Mouse (Mus musculus) kidney, postnatal 14 days (tissue): ENCODE measurements around the gene Spon1.
A peak's percentile ranks its signal among the peaks of the same experiment; 100 is the strongest.

Experiments used
- DNase-seq: peaks from one replicate; pipeline ENCODE4 v3.0.0; 2022; ENCODE audit warnings: mixed read lengths

The Spon1 gene

DNA sequence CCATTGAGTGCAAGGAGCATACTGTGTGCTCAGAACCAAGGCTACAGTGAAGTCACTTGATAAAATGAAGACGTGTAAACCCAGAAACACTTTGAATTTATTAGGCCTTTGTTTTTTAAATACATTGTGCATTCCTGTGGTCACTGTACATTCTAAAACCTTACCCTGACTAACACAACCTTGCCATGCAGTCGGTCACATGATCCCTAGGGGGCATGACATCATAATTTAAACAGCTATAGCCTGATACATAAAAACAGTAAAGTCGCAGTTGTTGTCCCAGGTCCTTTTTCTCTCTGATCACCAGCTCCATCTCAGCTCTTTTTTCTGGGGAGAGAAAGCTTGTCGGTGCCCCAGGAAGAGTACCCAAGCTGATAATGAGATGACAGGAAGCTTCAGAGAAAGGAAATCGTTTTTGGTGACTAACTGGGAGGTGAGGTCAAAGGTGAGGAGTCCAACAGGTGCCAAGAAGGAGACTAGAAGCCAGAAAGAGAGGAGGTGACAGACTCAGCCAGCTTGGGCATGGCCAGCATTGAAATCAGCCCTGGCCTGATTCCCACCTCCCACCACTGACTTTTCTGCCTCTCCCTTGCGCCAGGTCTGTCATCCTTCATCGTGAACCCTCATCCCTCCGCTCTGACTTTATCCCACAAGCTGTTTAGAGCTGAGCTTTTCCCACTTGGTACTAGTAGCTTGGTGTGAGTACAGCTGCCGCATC is 246.1 kb downstream of the Spon1 start:
- DNase-seq, result no peak

- DNase-seq, result no peak
Measured at GRCm38 (mm10) chr7:114016001-114016949, 250.5 kb downstream of the Spon1 start.

DNA sequence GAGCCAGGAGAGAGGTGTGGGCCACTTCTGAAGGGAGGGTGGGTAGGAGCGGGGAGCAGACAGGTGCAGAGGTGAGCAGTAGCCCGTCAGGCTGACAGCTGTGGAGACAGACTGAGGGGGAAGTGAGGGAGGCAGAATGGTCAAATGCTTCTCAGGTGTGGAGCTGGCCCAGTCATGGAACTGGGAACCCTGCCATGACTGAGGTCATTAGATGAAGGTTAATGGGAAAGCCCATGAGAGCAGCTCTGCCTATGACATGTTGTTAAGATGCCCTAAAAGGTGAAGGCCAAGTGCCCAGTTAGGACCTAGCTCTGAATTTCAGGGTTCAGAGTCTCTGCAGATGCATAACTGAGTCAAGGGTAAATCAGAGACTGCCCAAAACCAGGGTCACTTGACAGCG is 253.1 kb downstream of the Spon1 start:
- peak; percentile 74 for DNase-seq

GRCm38 (mm10) chr7:114020057-114020703 is 254.4 kb downstream of the Spon1 start:
- DNase-seq, result peak; percentile 38

GRCm38 (mm10) chr7:114020704-114021093 is 254.9 kb downstream of the Spon1 start:
- DNase-seq, result peak; percentile 85

DNA sequence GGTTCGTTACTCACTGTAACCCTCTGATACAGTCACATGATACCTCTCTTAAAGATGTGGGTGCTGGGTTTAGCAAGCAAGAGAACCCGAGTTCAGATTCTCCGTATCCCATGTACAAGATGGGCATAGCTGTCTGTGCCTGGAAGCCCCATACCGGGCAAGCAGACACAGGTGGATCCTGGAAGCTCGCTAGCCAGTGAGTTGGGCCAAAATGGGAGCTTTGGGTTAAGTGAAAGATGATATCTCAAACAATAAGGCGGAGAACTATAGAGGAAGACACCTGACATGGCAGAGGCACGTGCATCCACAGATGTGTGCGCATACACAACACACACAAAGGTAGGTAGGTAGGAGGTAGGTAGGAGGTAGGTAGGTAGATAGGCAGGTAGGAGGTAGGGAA is 261.1 kb downstream of the Spon1 start:
- no peak for DNase-seq

- DNase-seq, result no peak
Measured at GRCm38 (mm10) chr7:114027406-114027805, 261.6 kb downstream of the Spon1 start.

GRCm38 (mm10) chr7:114028828-114029227 is 263.0 kb downstream of the Spon1 start:
- no peak for DNase-seq

DNA sequence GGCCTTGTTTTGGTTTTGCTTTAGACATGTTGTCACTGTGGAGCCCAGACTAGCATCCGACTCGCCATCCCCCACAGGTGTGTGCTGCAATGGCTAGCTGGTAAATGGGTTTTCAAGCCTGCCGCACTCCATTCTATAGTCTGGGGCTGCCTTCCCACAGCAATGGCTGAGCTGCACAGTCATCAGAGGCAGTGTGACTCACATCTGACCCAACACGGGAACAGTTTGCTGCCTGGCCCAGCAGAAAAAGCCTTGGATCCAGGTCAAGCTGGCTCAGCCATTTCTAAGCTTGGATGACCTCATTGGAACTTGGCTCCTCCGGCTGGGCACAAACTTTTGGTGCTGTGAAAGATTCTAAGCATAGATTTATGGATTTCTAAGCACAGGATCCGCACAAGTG is 263.8 kb downstream of the Spon1 start:
- DNase-seq, result peak; percentile 58

- no peak for DNase-seq
Measured at GRCm38 (mm10) chr7:114037237-114037636, 271.4 kb downstream of the Spon1 start.

DNA sequence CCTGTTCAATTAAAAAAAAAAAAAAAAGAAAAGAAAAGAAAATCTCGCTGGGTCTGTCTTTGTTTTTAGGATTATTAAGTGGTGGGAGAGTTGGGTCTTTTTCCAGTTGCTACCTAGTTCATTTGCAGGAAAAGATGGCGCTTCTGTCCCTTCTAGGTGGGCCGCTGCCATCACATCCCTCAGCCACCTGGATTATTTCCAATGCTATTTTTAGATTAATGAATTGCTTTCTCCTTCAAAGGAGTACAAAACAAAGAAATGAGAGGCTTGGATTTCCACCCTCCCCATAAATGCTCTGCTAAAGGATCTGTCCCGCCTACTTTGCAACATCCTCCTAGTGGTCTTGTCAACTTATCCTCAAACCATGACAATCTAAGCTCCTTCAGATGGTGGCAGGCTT is 275.6 kb downstream of the Spon1 start:
- no peak for DNase-seq

GRCm38 (mm10) chr7:114042973-114043928 is 277.5 kb downstream of the Spon1 start:
- DNase-seq, result peak; percentile 19

- no peak for DNase-seq
Measured at GRCm38 (mm10) chr7:114043929-114044549, 278.2 kb downstream of the Spon1 start.

- DNase-seq, result no peak
Measured at GRCm38 (mm10) chr7:114045814-114046213, 280.0 kb downstream of the Spon1 start.

- no peak for DNase-seq
Measured at GRCm38 (mm10) chr7:114053720-114054119, 287.9 kb downstream of the Spon1 start.

- no peak for DNase-seq
Measured at GRCm38 (mm10) chr7:114058166-114058565, 292.4 kb downstream of the Spon1 start.

DNA sequence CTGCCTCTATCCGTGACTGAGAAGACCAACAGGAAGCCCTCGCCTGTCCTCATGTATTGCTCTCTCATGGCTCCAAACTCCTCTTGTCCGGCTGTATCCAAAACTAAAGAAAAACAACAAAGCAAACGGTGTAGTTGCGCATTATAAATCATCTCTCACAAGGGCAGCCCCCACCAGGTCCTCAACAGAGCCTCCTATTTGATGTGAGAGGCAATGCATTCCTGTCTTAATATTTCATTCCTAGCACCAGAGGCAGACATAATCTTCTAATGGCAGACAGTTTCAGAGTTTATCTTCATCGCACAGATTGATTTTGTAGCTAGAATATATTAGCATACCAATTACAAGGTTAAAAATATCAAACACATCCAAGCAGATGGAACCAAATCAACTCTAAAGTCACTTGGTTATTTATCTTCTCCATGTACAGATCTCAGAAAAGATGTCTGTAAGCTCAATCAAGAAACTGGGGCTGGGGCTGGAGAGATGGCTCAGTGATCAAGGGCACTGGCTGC is 293.2 kb downstream of the Spon1 start:
- DNase-seq, result no peak

- DNase-seq, result no peak
Measured at GRCm38 (mm10) chr7:114060445-114060844, 294.6 kb downstream of the Spon1 start.

DNA sequence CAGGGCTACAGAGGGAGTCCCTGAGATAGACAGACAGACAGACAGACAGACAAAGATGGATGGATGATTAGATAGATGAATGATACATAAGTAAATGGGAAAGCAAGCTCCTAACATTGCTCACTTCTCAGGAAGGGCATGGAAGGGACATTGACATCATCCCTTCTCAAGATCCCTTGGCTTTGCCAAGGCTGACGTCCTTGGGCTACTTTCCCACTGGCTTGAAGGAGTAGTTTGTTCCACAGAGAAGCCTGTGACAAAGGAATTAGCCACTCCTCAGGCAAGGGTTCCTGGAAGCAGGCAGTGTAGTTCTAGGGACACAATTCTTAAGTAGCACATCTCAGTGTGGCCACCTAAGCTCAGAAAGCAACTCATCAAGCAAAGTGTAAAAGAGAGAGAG is 296.7 kb downstream of the Spon1 start:
- no peak for DNase-seq

DNA sequence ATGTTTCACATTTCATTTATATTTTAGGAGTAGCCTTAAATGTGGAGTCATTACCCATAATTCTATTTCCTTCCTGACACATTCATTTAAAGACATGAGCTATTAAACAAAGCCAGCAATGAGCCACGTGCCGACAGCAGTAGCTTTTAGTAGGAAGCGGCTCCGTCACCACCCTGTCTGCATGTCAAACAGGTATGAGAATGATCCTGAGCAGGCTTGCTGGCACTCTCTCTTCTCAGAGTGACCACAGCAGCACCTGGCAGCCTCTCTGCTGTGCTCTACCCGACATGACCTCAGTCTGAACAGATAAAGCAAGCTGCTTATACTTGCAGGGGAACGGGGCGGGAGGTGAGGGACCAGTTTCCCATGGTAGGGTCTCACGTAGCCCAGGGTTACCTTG is 297.7 kb downstream of the Spon1 start:
- no peak for DNase-seq

- no peak for DNase-seq
Measured at GRCm38 (mm10) chr7:114063966-114064365, 298.2 kb downstream of the Spon1 start.
